Mouse (Mus musculus): ENCODE results near the gene Tbk1. TPM values are rescaled to one million over a fixed set of nuclear protein-coding genes. Genes with fewer than 3 reads are reported as not detected.

The Tbk1 gene
- total RNA-seq, 1 experiment from 2014 or later, result 44.6 TPM

DNA sequence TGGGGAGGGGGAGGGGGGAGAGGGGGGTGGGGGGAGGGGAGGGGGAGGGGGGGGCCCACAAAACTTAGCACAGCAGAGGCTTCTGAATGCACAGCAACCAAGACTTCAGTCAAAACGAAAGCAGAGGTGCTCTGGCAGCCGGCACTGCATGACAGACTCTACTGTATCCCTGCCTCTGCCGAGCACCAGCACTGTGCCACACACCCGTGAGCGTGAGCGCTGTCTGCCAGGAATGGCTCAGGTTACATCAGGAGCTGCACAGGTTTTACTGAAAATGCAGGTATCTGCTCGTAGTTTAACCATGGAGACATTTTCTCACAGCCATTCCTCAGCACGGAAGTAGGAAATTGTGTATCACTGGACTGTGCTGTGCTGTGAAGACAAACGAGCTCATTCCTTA is 36.3 kb downstream of the Tbk1 start:
- no peak for ATAC-seq (replicated peaks; ENCODE audit: low read depth, poor library complexity, severe bottlenecking)

DNA sequence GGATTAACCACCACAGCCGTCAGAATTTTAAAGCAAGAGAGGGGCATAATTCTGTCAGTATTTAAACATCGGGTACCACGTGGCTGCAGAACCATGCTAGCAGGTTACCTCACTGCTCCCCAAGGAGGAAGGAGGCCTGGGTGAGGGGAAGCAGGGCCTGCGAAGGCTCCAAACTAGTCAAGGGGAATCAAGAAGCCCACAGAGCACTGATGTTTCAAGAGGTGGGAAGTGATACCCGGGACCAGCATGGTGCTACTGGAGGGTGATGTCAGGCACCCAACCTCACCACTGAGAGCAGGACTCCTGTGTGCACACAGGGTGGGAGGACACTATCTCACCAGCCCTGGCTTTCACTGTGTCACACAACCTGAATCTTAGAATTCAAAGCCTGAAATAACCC is 36.9 kb downstream of the Tbk1 start:
- ATAC-seq (replicated peaks; ENCODE audit: low read depth, poor library complexity, severe bottlenecking), result peak; percentile 76

DNA sequence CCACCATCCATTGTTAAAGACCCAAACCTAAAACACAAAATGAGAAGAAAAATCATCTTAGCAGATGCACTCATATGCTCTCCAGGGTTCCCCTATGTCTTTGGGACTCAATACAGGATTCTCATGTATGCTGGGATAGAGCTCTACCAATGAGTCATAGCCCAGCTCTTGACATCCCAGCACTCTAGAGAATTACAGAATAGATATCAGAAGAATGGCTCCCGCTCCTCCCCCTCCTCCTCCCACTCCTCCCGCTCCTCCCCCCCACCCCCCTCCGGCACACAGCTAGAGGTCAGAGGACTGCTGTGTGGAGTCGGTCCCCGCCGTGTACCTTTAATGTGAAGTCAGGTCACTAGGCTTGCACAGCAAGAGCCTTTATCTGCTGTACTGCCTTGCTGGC is 39.4 kb downstream of the Tbk1 start:
- no peak for ATAC-seq (replicated peaks; ENCODE audit: low read depth, poor library complexity, severe bottlenecking)

DNA sequence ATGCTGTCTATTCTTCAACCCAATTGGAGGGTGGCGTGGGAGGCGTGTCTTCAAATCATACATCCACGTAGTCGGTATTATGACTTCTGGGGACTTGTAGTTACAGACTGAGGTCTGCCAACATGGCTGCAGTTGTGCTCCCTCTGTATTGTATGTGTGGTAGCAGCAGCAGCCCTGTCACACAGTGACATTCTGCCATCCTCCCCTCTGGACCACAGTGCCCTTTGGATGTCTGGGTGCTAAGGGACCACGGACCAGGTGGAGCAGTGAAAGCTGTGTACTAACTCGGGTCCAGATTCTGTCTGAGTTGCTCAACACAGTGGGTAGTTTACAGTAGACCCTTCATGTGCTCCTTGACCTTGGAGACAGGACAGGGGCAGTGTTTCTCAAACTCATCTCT is 43.0 kb downstream of the Tbk1 start:
- no peak for ATAC-seq (replicated peaks; ENCODE audit: low read depth, poor library complexity, severe bottlenecking)

DNA sequence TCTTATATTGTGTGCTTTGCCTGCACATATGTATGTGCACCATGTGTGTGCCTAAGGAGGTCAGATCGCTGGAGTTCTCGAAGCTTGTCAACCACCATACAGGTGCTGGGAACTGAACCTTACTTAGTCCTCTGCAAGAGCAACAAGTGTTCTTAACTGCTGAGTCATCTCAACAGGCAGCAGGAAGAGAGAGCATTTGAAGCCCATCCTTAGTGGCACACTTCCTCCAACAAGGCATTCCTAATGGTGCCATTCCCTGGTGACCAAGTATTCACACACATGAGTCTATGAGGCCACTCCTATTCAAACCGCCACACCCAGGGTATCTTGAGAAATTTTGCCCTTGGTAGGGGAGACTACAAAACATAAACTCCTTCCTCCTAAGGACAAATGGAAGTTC is 44.4 kb downstream of the Tbk1 start:
- no peak for ATAC-seq (replicated peaks; ENCODE audit: low read depth, poor library complexity, severe bottlenecking)

DNA sequence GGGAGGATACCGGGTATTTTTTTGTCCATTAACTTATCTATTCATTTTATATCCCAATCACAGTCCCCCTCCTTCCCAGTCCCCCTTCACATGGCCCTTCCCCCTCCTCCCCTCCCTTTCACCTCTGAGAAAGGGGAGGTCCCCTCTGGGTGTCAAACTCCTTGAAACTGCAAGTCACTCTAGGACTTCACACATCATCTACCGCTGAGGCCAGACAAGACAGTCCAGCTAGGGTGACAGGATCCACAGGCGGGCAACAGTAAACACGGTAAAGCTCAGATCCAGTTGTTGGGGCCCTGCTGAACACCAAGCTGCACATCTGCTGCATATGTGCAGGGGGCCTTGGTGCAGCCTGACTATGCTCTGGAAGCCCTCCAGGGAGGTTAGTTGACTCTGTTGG is 51.6 kb downstream of the Tbk1 start:
- peak; percentile 31; the same call in 1 of the 2 replicates for ATAC-seq (replicated peaks; ENCODE audit: low read depth, poor library complexity, severe bottlenecking)

DNA sequence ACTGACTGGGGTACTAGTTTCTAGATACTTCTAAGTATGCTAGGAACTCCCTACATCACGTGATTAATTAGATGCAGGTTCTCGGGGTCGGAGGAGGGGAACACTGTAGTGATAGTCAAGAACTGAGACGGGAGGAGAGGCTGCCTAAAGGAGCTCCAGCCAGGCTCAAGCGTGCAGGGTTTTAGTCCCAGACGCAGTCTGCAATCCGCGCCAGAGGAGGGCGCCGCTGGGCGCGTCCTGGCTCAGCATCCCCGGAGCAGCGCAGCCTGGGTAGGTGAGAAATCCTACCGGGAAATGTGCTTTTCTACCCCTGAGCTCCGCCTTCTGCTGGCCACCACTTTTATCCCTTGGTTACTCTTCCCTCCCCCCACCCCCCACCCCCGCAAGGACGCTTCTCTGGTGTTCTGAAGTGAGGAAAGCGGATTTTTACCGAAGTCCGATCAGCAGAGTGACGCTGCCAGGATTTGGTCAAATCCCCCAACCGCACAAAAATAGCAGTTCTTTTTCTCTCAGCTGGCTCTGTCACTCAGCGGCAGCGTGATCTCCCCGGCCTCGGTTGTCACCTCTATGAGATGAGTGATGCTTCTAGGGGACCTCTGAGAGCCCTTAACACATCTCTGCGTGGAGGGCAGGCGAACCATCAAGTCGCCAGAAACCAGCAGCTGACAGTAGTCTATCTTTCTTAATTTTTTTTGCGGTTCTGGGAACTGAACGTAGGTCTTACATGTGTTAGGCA is 53.3 kb downstream of the Tbk1 start:
- ATAC-seq (replicated peaks; ENCODE audit: low read depth, poor library complexity, severe bottlenecking), result no peak

DNA sequence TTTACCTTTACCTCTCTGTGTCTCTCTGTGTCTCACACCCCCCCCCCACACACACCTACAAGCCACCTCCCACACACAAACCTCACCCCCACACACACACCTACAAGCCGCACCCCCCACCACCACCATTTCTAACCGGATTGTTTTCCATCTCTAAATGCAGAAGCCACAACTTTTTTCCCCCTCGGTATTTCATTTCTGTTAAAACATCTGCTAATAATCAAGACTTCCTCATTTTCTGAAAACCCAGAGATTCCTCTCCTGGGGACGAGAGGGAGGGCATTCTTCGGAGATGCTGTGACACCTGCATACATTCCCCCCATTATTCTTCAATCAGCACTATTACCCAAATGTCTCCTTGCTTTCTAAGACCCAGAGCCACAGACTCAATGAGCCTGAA is 55.0 kb downstream of the Tbk1 start:
- 0 out of 2 replicates have a peak, but pooled peaks have one; percentile 12 for ATAC-seq (replicated peaks; ENCODE audit: low read depth, poor library complexity, severe bottlenecking)

DNA sequence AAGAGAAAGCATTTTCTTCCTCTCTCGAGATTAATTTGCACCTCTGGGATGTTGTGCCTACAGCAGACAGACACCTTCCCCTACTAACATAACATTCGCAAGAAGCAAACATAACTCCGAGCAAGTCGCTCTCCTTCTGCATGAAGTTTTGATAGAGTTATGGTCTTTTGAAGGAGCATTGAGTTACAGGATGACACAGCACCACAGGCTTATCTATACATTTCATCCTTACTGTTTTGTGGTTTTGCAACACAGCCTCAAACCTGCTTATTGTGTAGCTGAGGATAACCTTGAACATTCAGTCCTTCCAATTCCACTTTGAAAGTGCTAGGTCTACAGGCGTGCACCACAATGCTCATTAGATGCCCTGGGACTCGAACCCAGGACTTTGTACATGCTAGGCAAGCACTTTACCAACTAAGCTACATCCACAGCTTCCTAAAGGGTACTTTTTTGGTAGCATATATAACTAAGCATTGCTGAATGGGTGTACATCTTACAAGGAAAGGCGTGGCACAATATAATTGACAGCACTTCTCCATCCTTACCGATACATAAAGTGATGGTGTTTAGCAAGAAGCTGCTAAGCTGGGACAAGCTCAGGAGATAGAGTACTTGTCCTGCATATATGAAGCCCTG is 56.1 kb downstream of the Tbk1 start:
- ATAC-seq (replicated peaks; ENCODE audit: low read depth, poor library complexity, severe bottlenecking), result peak; percentile 50

DNA sequence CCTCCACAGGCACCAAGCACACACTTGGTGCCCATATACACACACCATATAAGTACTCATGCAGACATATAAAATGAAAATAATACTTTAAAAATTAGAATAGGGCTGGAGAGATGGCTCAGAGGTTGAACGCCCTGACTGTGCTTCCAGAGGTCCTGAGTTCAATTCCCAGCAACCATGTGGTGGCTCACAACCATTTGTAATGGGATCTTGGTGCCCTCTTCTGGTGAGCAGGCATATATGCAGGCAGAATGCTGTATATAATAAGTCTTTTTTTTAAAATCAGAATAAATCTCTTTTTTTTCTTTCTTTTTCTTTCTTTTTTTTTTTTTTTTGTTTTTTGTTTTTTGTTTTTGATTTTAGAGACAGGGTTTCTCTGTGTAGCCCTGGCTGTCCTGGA is 57.3 kb downstream of the Tbk1 start:
- ATAC-seq (replicated peaks; ENCODE audit: low read depth, poor library complexity, severe bottlenecking), result no peak

DNA sequence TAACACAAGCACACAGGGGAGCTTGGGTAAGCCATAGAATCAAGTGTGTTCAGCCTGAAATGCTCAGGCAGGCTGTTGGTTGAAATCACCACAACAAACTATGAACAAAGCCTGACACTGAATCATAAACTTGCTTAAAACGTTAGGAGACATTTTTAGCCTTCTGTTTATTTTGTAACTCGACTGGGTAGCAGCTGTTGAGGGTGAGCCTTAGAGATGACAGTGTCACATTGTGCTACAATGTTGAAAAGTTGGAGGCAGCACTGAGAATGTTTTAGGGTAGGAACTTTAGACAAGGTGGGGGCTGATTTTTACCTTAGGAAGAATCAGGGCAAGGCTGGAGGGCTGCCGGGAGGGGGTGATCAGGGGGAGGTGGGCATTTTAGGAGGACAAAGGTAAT is 58.1 kb downstream of the Tbk1 start:
- ATAC-seq (replicated peaks; ENCODE audit: low read depth, poor library complexity, severe bottlenecking), result no peak

DNA sequence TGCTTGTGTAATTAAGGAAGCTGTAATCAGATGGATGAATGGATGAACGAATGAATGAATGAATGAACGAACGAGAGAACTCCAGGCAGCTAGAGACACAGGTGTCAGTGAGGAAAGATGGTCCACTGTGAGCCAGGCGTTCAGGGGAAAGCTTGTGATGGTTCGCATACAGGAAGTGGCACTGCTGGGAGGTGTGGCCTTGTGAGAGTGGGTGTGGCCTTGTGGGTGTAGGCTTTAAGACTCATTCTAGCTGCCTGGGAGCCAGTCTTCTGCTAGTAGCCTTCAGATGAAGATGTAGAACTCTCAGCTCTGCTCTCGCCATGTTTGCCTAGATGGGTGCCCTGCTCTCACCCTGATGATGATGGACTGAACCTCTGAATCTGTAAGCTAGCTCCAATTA is 59.5 kb downstream of the Tbk1 start:
- 0 out of 2 replicates have a peak, but pooled peaks have one; percentile 30 for ATAC-seq (replicated peaks; ENCODE audit: low read depth, poor library complexity, severe bottlenecking)

DNA sequence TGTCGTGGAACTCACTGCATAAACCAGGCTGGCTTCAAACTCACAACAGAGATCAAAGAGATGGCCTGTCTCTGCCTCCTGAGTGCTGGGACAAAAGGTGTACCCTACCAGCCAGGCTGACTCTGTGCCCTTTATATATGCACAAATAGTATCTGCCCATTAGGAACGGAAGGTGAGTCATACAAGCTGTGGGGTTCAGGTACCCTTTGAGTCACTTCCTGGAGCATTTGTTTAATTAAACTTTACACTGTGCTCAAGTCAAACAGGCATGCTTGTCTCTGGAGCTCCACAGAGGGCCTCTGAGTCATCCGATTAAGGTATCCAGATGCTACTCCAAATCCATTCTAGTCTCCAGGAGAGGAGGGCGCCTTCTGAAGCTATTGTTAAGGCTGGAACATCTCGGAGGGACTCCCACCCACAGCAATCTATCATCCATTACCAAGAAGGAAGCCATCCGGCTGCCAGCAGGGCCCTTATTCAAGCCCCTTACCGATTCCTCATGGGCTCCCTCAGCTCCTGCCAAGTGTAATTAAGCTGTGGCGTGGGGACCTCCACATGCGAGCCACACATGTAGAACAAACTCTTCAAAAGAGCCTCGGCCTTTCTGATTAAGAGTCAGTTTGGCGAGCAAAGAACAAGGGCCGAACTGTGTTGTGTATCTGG is 65.5 kb downstream of the Tbk1 start:
- no peak for ATAC-seq (replicated peaks; ENCODE audit: low read depth, poor library complexity, severe bottlenecking)

DNA sequence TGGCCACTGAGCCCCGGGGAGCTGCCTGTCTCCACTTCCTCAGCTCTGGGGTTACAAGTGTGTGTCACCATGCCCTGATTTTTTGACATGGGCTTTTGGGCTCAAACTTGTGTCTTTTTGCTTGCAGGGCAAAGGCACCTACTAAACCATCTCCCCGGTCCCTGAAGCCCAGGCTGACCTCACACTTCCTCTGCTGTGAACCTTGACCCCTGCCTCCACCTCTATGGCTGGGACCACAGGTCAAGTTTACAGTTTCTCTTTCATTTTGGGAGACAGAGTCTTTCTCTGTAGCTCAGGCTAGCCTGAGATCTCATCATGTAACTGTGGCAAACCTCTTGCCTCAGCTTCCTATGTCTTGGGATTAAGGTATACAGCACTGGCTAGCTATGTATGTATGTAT is 66.9 kb downstream of the Tbk1 start:
- no peak for ATAC-seq (replicated peaks; ENCODE audit: low read depth, poor library complexity, severe bottlenecking)

DNA sequence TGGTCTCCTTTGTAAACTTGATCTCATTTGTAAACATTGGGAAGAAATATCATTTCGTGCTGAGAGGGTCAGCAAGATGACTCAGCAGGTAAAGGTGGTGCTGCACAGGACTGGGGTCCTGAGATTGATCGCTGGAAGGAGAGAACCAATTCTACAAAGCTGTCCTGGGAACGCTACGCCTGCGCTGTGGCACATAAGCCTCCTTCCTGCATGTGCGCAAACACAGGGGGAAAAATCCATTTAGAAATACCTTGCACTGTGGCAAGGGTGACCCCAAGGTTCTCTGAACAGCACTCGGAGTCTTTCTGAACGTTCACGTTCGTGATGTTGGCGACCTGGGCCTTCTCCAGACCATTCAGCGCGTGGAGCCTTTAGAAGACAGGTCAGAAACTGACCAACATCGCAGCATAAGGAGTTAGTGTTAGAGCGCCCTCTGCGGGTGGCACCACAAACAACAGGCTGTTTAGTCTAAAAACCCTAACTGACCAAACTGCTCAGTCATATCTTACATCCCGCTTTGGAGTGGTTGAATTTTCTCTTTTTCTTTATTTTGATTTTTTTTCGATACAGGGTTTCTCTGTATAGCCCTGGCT is 70.5 kb downstream of the Tbk1 start:
- peak; percentile 92 for ATAC-seq (replicated peaks; ENCODE audit: low read depth, poor library complexity, severe bottlenecking)

DNA sequence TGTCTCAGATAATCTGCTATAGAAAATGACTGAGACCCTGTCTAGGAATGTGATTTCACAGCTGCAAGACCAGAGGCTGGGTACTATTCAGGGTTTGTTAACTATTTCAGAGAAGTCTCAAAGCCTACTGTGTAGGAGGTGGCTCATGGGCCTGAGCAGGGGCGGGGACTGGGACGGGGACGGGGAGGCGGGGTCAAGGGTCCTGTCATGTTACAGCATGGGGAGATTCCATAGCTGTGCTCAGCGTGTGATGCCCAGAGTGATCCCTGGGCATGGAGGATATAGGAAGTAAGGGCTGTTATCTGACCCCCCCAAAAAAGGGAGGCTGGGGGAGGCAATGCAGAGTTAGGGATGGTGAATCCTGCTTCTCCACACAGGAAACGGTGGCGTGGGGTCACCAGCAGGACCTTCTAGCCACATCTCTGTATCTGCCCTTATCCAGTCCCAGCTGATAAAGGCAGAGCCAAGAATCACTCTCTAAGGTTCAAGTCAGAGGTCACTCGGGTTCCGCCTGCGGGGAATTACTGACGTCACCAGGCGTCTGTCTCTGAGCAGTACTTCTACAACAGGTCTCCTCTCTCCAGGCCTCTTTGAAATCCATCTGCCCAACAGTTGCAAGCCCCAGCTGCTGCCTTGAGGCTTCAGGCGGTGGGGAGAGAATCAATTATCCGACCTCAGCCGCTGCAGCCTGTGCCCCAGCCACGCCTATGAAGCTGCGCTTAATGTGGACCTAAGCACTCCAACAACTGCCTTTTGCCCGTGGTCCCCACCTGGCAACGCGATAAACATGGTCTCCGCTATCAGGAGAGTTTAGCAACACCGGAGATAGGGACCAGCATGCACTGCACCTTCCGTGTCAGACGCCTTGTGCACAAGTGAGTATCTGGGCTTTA is 76.6 kb downstream of the Tbk1 start:
- no peak for ATAC-seq (replicated peaks; ENCODE audit: low read depth, poor library complexity, severe bottlenecking)

DNA sequence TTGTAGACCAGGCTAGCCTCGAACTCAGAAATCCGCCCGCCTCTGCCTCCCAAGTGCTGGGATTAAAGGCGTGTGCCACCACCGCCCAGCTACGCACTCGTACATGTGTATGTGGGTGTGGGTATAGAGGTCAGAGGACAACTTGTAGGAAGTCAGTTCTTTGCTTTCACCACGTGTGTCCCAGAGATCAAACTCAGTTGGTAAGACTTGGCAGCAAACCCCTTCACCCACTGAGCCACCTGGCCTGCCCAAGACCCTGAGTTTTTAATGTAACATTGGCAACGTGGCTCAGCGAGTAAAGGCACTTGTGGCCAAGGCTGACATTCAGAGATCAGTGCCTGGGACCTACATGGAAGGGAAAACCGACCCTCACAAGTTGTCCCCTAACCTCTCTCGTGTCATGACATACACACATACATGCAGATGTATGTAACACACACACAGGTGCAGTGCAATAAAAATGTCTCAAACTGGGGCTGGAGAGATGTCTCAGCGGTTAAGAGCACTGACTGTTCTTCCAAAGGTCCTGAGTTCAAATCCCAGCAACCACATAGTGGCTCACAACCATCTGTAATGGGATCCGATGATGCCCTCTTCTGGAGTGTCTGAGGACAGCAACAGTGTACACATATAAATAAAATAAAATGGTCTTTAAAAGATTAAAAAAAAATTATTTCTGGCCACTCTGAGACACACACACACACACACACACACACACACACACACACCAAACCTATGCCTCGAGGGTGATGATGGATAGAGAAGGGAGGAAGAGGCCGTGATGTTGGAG is 78.6 kb downstream of the Tbk1 start:
- no peak for ATAC-seq (replicated peaks; ENCODE audit: low read depth, poor library complexity, severe bottlenecking)

DNA sequence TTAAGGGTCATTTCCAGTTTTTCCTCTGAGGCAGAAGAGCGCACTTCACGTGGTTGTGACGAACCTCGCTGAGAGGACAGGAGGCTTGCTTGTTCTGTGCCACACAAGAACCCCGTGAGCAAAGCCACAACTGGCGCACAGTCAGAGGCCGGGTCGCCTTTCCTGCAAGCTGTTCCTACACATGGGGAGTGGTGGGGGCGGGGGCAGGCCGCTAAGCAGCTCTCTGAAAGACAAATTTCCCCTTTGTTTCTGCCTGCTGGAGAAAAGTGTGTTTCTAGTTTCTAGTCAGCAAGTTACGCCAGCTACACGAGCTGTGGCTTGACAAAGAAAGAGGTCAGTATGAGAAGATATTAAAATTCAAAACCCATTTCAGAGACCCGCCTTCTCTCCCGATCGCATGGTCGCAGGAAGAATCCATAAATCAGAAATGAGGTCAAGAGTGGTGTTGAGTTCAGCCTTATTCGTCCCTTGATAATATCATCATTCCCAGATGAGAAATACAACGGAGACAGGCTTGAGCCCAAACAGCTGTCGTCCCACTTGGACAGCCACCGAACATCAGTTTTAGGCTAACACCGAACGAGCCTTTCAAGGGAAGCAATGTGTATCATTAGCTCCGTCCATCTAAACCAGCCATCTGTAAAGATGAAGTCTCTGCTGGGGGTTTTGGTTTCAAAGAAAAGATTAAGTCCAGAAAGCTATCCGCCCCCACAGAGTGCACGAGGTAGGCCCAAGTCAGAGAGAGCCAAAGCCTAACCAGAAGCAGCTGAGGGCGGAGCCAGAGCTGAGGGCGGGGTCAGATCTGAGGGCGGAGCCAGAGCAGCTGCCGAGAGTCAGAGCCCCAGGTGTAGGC is 79.6 kb downstream of the Tbk1 start:
- ATAC-seq (replicated peaks; ENCODE audit: low read depth, poor library complexity, severe bottlenecking), result peak; percentile 83
